Mouse (Mus musculus) heart, adult 2 months (tissue): ENCODE measurements around the gene Ephx1.

ENCODE experiments used
- CTCF ChIP-seq: fragments of 200-600 bp; IDR thresholded peaks from 2 replicates; pipeline ENCODE4 v1.8.1; 2022; ENCODE audit warnings: antibody characterized with exemption, mild to moderate bottlenecking, moderate library complexity
- EP300 ChIP-seq: fragments of 200-500 bp; IDR thresholded peaks from 2 replicates; pipeline ENCODE4 v1.6.1; 2011; ENCODE audit warnings: low read depth, low read length, control low read depth; ENCODE audit not compliant: insufficient read depth
- POLR2A ChIP-seq: fragments of 200-500 bp; IDR thresholded peaks from 2 replicates; pipeline ENCODE4 v1.6.1; 2011; ENCODE audit warnings: mild to moderate bottlenecking, low read depth, low read length, control low read depth; ENCODE audit not compliant: insufficient read depth

DNA sequence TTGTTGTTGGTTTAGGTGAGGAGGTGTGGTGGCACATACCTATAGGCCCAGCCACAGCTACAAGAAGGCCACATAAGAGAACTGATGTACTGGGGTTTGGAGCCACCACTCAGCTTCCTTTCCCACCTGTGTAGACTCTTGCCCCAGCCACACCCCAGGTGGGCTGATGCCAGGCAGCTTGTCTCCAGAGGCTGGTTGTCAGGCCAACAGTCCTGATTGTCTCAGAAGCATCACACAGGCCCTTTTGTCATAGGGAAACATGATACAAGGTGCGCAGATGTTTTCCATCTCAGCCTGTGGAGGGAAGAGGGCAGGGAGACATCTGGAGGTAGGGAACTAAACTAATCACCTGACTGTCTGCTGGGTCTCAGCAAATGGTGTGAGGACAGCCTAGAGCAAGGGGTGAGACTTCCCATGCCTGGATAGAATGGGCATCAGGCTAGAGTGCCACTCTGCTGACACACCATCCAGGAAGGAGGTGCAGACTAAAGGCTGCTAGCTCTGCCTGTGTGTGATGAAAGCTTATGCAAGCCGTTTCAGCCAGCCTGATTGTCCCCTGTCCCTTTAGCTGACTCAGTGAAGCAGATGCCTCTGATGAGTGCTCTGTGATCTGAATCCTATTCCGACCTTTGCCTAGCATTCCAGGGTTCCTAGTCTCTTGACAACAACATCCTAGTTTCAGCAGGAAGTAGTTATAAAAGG, 41.2 kb upstream of the Ephx1 start:
- TF ChIP-seq CTCF: no peak
- no peak for TF ChIP-seq POLR2A
- no peak for TF ChIP-seq EP300
